Mouse (Mus musculus): ENCODE measurements around the gene Bcl2. TPM values are rescaled to one million over a fixed set of nuclear protein-coding genes. Genes with fewer than 3 reads are reported as not detected.
A peak's percentile ranks its signal among the peaks of the same experiment; 100 is the strongest.

Bcl2 gene
- polyA plus RNA-seq, 1 experiment from 2014 or later: 15.1 TPM

DNA sequence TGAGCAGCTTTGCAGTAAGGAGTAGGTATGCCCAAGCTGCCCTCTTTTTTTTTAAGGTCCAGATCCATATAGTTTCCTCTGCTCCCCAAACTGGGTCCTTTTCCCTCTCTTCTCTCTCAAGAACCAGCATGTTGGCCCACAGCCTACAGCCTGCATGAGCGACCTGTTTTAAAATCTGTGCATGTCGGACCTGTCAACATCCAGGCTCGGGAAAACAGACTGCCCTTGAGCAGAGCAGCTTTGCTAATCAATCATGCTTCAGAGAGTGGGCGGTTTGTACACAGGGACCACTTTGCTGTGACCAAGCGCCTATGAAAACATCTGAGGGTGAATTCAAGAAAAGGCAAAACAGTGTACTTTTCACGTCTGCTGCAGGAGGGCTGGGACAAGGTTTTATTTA lies 111.1 kb downstream of the Bcl2 start:
- Histone ChIP-seq H3K4me3 (no peak overlapping the region), H3K4me1 (replicated peaks) (peaks cover 27% of the 10 kb centered on the region), H3K9ac (no peak overlapping the region), H3K27me3 (no peaks in the 10 kb centered on the region), H3K4me2 (peak overlapping the region; percentile 17; the same call in 1 of the 2 replicates), H3K9me3 (no peaks in the 10 kb centered on the region), H3K27ac (peak overlapping the region; percentile 74), H3K36me3 (no peaks in the 10 kb centered on the region)
- ATAC-seq (ENCODE audit: low FRiP score): peak; percentile 90
- WGBS: 14% methylated on average over 6 of the region's 6 CpGs

GRCm38 (mm10) chr1:106602536-106602935 lies 111.5 kb downstream of the Bcl2 start:
- WGBS: 67% methylated on average over 5 of the region's 5 CpGs
- Histone ChIP-seq H3K9me3 (no peaks in the 10 kb centered on the region), H3K27me3 (no peaks in the 10 kb centered on the region), H3K27ac (peak overlapping the region; percentile 74), H3K36me3 (no peaks in the 10 kb centered on the region), H3K4me2 (peak overlapping the region; percentile 17; the same call in 1 of the 2 replicates), H3K4me3 (no peak overlapping the region), H3K9ac (no peak overlapping the region), H3K4me1 (replicated peaks) (peaks cover 27% of the 10 kb centered on the region)
- ATAC-seq (ENCODE audit: low FRiP score): no peak

- Histone ChIP-seq H3K36me3 (no peaks in the 10 kb centered on the region), H3K27ac (no peak overlapping the region), H3K9me3 (no peaks in the 10 kb centered on the region), H3K4me2 (no peak overlapping the region), H3K4me1 (replicated peaks) (peaks cover 27% of the 10 kb centered on the region), H3K27me3 (no peaks in the 10 kb centered on the region), H3K4me3 (no peak overlapping the region), H3K9ac (no peak overlapping the region)
- no peak for ATAC-seq (ENCODE audit: low FRiP score)
- WGBS: 93% methylated on average over 4 of the region's 4 CpGs
These were observed 112.8 kb downstream of the Bcl2 start for GRCm38 (mm10) chr1:106601247-106601646.

GRCm38 (mm10) chr1:106600841-106601240 lies 113.2 kb downstream of the Bcl2 start:
- ATAC-seq (ENCODE audit: low FRiP score): no peak
- WGBS: 89% methylated on average over 5 of the region's 5 CpGs
- H3K9ac ChIP-seq: no peak overlapping the region

DNA sequence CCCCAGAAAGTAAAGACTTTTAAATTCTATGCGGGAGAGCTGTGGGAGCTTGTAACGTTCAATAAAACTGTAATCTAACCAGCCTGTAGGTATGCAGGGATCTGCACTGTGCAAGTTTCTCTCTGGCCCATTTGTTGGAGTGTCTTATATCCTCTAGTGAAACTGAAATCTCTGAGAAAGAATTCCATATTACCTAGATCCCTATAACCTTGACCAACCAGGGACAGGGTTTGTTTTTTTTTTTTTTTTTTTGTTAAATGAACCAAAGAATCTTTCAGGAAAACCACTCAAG lies 115.8 kb downstream of the Bcl2 start:
- Histone ChIP-seq H3K36me3 (no peaks in the 10 kb centered on the region), H3K4me1 (replicated peaks) (peaks cover 12% of the 10 kb centered on the region), H3K27ac (no peak overlapping the region), H3K4me3 (no peak overlapping the region), H3K9ac (no peak overlapping the region), H3K27me3 (no peaks in the 10 kb centered on the region), H3K9me3 (no peaks in the 10 kb centered on the region), H3K4me2 (no peak overlapping the region)
- WGBS: 86% methylated on average over 2 of the region's 2 CpGs
- ATAC-seq (ENCODE audit: low FRiP score): no peak

More at GRCm38 (mm10) chr1:106600841-106601240, 113.2 kb downstream of the Bcl2 start:
- no peaks in the 10 kb centered on the region for H3K27me3 ChIP-seq
- no peak overlapping the region for H3K4me2 ChIP-seq
- H3K27ac ChIP-seq: no peak overlapping the region
- no peak overlapping the region for H3K4me3 ChIP-seq
- no peaks in the 10 kb centered on the region for H3K9me3 ChIP-seq
- H3K4me1 ChIP-seq (replicated peaks): peaks cover 27% of the 10 kb centered on the region
- no peaks in the 10 kb centered on the region for H3K36me3 ChIP-seq

DNA sequence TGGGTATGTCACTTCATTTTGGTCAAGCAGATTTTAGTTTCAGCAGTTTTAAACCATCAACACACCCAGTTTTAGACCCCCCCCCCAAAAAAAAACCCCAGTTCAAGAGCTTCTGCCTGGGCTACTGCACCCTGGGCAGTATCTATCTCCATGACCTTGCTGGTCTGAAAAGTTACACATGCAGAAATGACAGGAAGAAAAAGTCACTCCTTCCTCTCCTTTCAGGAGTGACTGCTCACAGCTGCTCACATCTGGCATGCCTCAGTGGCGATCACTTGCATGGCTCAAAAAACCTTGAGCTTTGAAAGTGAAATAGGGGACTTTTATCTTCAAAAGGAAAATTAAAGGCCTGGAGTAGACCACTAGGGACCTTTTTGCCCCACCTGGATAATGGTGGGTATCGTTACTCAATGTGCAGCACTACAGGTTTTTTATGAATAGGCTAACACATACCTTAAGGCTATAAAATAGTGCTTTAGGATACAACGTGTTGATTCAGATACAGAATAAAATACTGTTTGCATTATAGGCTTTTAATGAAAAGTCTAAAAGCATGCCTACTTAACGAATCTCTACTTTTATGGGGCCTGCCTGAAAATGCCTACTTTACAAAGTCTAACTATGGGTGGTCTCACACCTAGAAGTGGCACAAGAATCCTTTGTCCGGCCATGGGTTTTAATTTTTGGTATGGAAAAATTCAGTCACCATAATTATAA lies 116.3 kb downstream of the Bcl2 start:
- no peaks in the 10 kb centered on the region for H3K27me3 ChIP-seq
- H3K4me3 ChIP-seq: no peak overlapping the region
- no peak overlapping the region for H3K27ac ChIP-seq
- peaks cover 7% of the 10 kb centered on the region for H3K4me1 ChIP-seq (replicated peaks)
- no peaks in the 10 kb centered on the region for H3K9me3 ChIP-seq
- no peak for ATAC-seq (ENCODE audit: low FRiP score)
- WGBS: 90% methylated on average over 5 of the region's 5 CpGs
- no peaks in the 10 kb centered on the region for H3K36me3 ChIP-seq
- no peak overlapping the region for H3K4me2 ChIP-seq
- no peak overlapping the region for H3K9ac ChIP-seq

DNA sequence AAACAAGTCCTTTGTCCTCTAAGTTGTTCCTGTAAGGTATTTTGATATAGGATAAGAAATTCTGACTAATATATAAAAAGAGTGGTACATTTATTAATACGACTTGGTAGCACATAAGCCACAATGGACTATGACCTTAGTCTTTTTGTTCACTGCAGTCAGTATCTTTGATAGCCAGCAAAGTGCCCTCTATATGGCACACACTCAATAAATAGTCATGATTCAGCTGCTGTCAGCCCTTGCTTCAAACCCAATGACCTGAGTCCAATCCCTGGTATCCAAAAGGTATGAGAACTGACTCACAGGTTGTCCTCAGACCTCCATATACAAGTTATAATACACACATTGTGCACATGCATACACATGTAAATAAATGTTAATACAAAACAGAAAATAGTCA lies 117.7 kb downstream of the Bcl2 start:
- WGBS: 95% methylated on average over 1 of the region's 1 CpGs
- no peak for ATAC-seq (ENCODE audit: low FRiP score)
- Histone ChIP-seq H3K4me2 (no peak overlapping the region), H3K9ac (no peak overlapping the region), H3K4me3 (no peak overlapping the region), H3K9me3 (no peaks in the 10 kb centered on the region), H3K27me3 (no peaks in the 10 kb centered on the region), H3K36me3 (no peaks in the 10 kb centered on the region), H3K27ac (no peak overlapping the region), H3K4me1 (replicated peaks) (no peaks in the 10 kb centered on the region)

- no peak overlapping the region for H3K4me3 ChIP-seq
- H3K4me2 ChIP-seq: no peak overlapping the region
- H3K36me3 ChIP-seq: no peaks in the 10 kb centered on the region
- no peak for ATAC-seq (ENCODE audit: low FRiP score)
- 75% methylated on average over 6 of the region's 6 CpGs for WGBS
- H3K27ac ChIP-seq: no peak overlapping the region
- no peaks in the 10 kb centered on the region for H3K9me3 ChIP-seq
- H3K9ac ChIP-seq: no peak overlapping the region
- H3K27me3 ChIP-seq: no peaks in the 10 kb centered on the region
- H3K4me1 ChIP-seq (replicated peaks): no peaks in the 10 kb centered on the region
These were observed 118.7 kb downstream of the Bcl2 start for GRCm38 (mm10) chr1:106595286-106595885.

DNA sequence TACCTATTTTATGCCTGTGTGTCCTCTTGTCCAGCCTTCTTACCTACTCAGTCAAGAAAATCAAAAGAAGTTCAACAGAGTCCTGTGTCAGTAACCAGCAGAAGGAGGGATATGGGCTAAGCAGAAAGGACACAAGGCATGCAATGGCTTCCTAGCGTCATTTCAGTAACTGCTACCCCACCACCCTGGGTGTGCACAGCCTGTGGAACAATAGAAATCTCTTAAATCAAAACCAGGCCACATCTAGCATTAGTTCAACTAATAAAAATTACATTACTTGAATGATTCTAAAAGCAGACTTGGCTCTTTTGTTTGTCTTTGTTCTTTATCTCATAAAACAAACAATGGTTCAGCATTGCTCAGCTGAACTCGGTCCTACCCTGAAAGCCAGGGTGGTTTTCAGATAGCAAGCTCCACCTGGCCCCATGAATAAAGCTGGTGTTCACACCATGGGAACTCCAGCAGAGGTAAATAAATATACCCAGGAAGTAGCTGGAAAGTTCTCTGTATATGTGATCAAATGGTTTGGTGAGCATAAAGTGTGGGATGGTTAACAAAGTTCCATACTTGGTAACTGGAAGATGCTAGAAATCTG lies 122.8 kb downstream of the Bcl2 start:
- ATAC-seq (ENCODE audit: low FRiP score): no peak

GRCm38 (mm10) chr1:106589141-106589540 lies 124.9 kb downstream of the Bcl2 start:
- Histone ChIP-seq H3K9ac (no peak overlapping the region), H3K36me3 (no peaks in the 10 kb centered on the region), H3K4me2 (no peak overlapping the region), H3K27ac (no peak overlapping the region), H3K4me1 (replicated peaks) (peaks cover 7% of the 10 kb centered on the region), H3K4me3 (no peak overlapping the region), H3K27me3 (no peaks in the 10 kb centered on the region), H3K9me3 (no peaks in the 10 kb centered on the region)
- WGBS: 95% methylated on average over 2 of the region's 2 CpGs
- ATAC-seq (ENCODE audit: low FRiP score): no peak

More for the DNA sequence above, 122.8 kb downstream of the Bcl2 start:
- Histone ChIP-seq H3K4me3 (no peak overlapping the region), H3K9me3 (no peaks in the 10 kb centered on the region), H3K27me3 (no peaks in the 10 kb centered on the region), H3K36me3 (no peaks in the 10 kb centered on the region), H3K4me2 (no peak overlapping the region), H3K27ac (no peak overlapping the region), H3K9ac (no peak overlapping the region), H3K4me1 (replicated peaks) (no peaks in the 10 kb centered on the region)
- 45% methylated on average over 2 of the region's 2 CpGs for WGBS

DNA sequence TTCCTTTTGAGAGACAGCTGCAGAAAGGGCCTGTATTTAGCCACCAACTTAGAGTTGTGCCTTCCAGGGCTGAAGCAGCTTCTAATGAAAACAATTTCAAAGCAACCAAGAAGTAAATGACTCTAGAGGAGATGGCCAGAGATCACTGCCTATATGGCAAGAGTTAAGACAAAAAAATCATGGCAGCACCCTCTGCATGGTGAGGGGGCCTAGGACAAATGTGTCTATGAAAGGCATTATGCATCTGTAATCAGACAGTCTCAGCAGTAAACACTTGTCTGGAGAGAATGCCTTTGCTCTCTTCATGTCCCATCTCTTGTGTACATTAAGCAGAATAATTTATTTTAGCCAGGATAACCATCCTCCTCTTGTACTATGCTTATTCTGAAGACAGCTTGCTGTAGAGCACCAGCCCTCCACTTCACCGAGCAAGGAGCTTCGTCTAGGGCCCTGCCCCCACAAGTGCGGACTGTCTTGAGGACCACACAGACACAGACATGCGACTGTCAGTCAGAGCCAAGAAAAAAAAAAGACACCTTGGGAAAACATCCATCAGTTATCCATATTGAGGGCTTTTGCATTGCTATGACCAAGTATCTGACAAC lies 126.1 kb downstream of the Bcl2 start:
- Histone ChIP-seq H3K27me3 (no peaks in the 10 kb centered on the region), H3K4me1 (replicated peaks) (peaks cover 18% of the 10 kb centered on the region), H3K4me3 (no peak overlapping the region), H3K9me3 (no peaks in the 10 kb centered on the region), H3K27ac (no peak overlapping the region), H3K4me2 (no peak overlapping the region), H3K36me3 (no peaks in the 10 kb centered on the region), H3K9ac (no peak overlapping the region)
- WGBS: 81% methylated on average over 4 of the region's 4 CpGs
- no peak for ATAC-seq (ENCODE audit: low FRiP score)

GRCm38 (mm10) chr1:106586761-106587160 lies 127.3 kb downstream of the Bcl2 start:
- H3K4me2 ChIP-seq: no peak overlapping the region
- WGBS: 88% methylated on average over 6 of the region's 6 CpGs
- ATAC-seq (ENCODE audit: low FRiP score): no peak

More at GRCm38 (mm10) chr1:106586761-106587160, 127.3 kb downstream of the Bcl2 start:
- H3K27ac ChIP-seq: peak overlapping the region; percentile 40; the same call in 1 of the 2 replicates
- peaks cover 20% of the 10 kb centered on the region for H3K4me1 ChIP-seq (replicated peaks)
- H3K36me3 ChIP-seq: no peaks in the 10 kb centered on the region
- no peak overlapping the region for H3K4me3 ChIP-seq
- no peaks in the 10 kb centered on the region for H3K9me3 ChIP-seq
- no peak overlapping the region for H3K9ac ChIP-seq
- no peaks in the 10 kb centered on the region for H3K27me3 ChIP-seq

Measured in hindbrain, embryonic 13.5 days (tissue).